In the genomic region with DNA sequence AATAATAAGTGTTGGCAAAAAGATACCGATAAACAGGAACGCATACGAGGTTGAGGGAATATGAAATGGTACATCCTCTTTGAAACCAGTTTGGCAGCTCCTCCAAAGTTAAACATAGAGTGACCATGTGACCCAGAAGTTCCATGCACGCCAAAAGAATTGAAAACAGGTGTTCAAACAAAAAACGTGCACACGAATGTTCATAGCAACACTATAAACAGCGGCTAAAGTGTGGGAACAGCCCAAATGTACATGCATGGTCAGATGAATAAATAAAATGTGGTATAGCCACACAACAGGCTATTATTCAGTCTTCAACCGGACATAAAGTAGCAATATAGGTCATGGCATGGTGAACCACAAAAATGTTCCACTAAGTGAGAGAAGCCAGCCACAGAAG, we compare ENCODE assay signal across 26 mouse cellular contexts.
DNase-seq lines count a peak whose midpoint lies in the region; ATAC-seq and TF ChIP-seq lines count a peak whose summit lies in the region.
"Had no signal": no experiment of that assay in that cellular context is flagged by ENCODE, and none has a peak within 500 bp of the region (broad histone marks: within the 10 kb centered on the region; RNA-seq: fewer than 3 reads in every experiment).

No protein-coding gene starts in this region.

- no peaks in the 10 kb centered on the region for H3K27me3 ChIP-seq in limb, embryonic 14.5 days (ENCODE audit: control insufficient read depth, insufficient read depth, low read length)
- H3K27me3 ChIP-seq in limb, embryonic 10.5 days (ENCODE audit: low read depth, poor library complexity, severe bottlenecking), result no peaks in the 10 kb centered on the region
- no peaks in the 10 kb centered on the region for H3K27me3 ChIP-seq in intestine, embryonic 16.5 days (replicated peaks; ENCODE audit: control insufficient read depth, insufficient read depth, low read length)
- H3K27me3 ChIP-seq in stomach, embryonic 16.5 days (ENCODE audit: control insufficient read depth, insufficient read depth, low read length), result no peaks in the 10 kb centered on the region
- H3K27me3 ChIP-seq: limb, embryonic 13.5 days; liver, embryonic 13.5 days; neural tube, embryonic 12.5 days had no signal

- TF ChIP-seq POLR2A in limb, embryonic 14.5 days (IDR thresholded peaks at IDR 0.05; ENCODE audit: borderline replicate concordance, extremely low read depth, insufficient read depth, insufficient read length), result no peak

- H3K4me1 ChIP-seq in limb, embryonic 14.5 days (ENCODE audit: control insufficient read depth, insufficient read depth, low read length), result 0 out of 2 replicates have a peak, but pooled peaks cover 2% of the 10 kb centered on the region
- peaks cover 10% of the 10 kb centered on the region for H3K4me1 ChIP-seq in limb, embryonic 10.5 days
- H3K4me1 ChIP-seq in intestine, embryonic 16.5 days (ENCODE audit: control insufficient read depth, insufficient read depth, low read length), result peaks cover 9% of the 10 kb centered on the region; the same call in 1 of the 2 replicates
- no peaks in the 10 kb centered on the region; the same call in 1 of the 2 replicates for H3K4me1 ChIP-seq in stomach, embryonic 16.5 days (ENCODE audit: control insufficient read depth, insufficient read depth, low read length)

- H3K36me3 ChIP-seq in limb, embryonic 14.5 days (ENCODE audit: control insufficient read depth, insufficient read depth, low read length), result no peaks in the 10 kb centered on the region
- H3K36me3 ChIP-seq in limb, embryonic 10.5 days, result no peaks in the 10 kb centered on the region
- no peaks in the 10 kb centered on the region for H3K36me3 ChIP-seq in intestine, embryonic 16.5 days (ENCODE audit: control insufficient read depth, insufficient read depth, low read length)
- H3K36me3 ChIP-seq in stomach, embryonic 16.5 days (ENCODE audit: control insufficient read depth, insufficient read depth, low read length), result no peaks in the 10 kb centered on the region
- H3K36me3 ChIP-seq: hindbrain, embryonic 10.5 days; limb, embryonic 13.5 days; liver, embryonic 13.5 days; neural tube, embryonic 12.5 days had no signal

- H3K9ac ChIP-seq in limb, embryonic 14.5 days (ENCODE audit: low read depth, low read length, severe bottlenecking), result no peak overlapping the region
- no peak overlapping the region for H3K9ac ChIP-seq in intestine, embryonic 16.5 days (ENCODE audit: low read depth, low read length)
- H3K9ac ChIP-seq in stomach, embryonic 16.5 days (ENCODE audit: low read length), result no peak overlapping the region
- H3K9ac ChIP-seq: limb, embryonic 13.5 days; liver, embryonic 13.5 days; neural tube, embryonic 12.5 days had no signal

- peak; percentile 7 for DNase-seq in limb, embryonic 14.5 days (ENCODE audit: low spot score)
- DNase-seq in limb, embryonic 10.5 days (ENCODE audit: low spot score), result no peak
- peak; percentile 75 for DNase-seq in 3T3-L1 (ENCODE audit: low read depth, low spot score)
- DNase-seq in spleen, postnatal 10 days (ENCODE audit: low spot score in 2 of 2), result no peak
- no peak for DNase-seq in adrenal gland, adult 18-20 months (ENCODE audit: low spot score in 2 of 2)
- DNase-seq: adrenal gland, postnatal 14 days; cerebellum, adult 2 months; cerebellum, postnatal 36 days; embryo, embryonic 11 days; gastrocnemius, adult 2 months; kidney, adult 11 months; kidney, postnatal 4 days; liver, embryonic 13.5 days; midbrain, embryonic 14.5 days; retina, postnatal 1 day; right cerebral cortex, postnatal 25 days; spleen, adult 18-20 months; thymus, adult 2 months; thymus, postnatal 4 days had no signal

- no peak overlapping the region for H3K27ac ChIP-seq in limb, embryonic 14.5 days (replicated peaks; ENCODE audit: low read depth, low read length)
- no peak overlapping the region for H3K27ac ChIP-seq in limb, embryonic 10.5 days
- no peak overlapping the region for H3K27ac ChIP-seq in intestine, embryonic 16.5 days (ENCODE audit: low read length)
- peak overlapping the region; percentile 65; the same call in 1 of the 2 replicates for H3K27ac ChIP-seq in stomach, embryonic 16.5 days (ENCODE audit: low read length)
- H3K27ac ChIP-seq: gastrocnemius, adult 2 months; hindbrain, embryonic 10.5 days; limb, embryonic 13.5 days; liver, embryonic 13.5 days; neural tube, embryonic 12.5 days had no signal

- 51% methylated on average over 8 of the region's 8 CpGs for WGBS in limb, embryonic 14.5 days
- 85% methylated on average over 8 of the region's 8 CpGs for WGBS in limb, embryonic 10.5 days
- WGBS in intestine, embryonic 16.5 days, result 59% methylated on average over 8 of the region's 8 CpGs
- 54% methylated on average over 8 of the region's 8 CpGs for WGBS in stomach, embryonic 16.5 days

- H3K4me2 ChIP-seq in limb, embryonic 14.5 days (replicated peaks; ENCODE audit: low read depth, low read length, severe bottlenecking), result no peak overlapping the region
- no peak overlapping the region for H3K4me2 ChIP-seq in intestine, embryonic 16.5 days (ENCODE audit: low read depth, low read length)
- H3K4me2 ChIP-seq in stomach, embryonic 16.5 days (ENCODE audit: low read depth, low read length), result no peak overlapping the region
- H3K4me2 ChIP-seq: heart, embryonic 11.5 days; limb, embryonic 13.5 days; liver, embryonic 13.5 days; neural tube, embryonic 12.5 days had no signal

- H3K4me3 ChIP-seq in limb, embryonic 14.5 days (replicated peaks; ENCODE audit: low read length), result no peak overlapping the region
- H3K4me3 ChIP-seq in limb, embryonic 10.5 days, result no peak overlapping the region
- no peak overlapping the region for H3K4me3 ChIP-seq in intestine, embryonic 16.5 days (ENCODE audit: low read length)
- no peak overlapping the region for H3K4me3 ChIP-seq in stomach, embryonic 16.5 days (replicated peaks; ENCODE audit: low read length)
- H3K4me3 ChIP-seq: gastrocnemius, adult 2 months; hindbrain, embryonic 10.5 days; limb, embryonic 13.5 days; liver, embryonic 13.5 days; neural tube, embryonic 12.5 days had no signal

- no peak for ATAC-seq in limb, embryonic 14.5 days (ENCODE audit: low FRiP score, low read depth)
- peak; percentile 25; the same call in 1 of the 2 replicates for ATAC-seq in intestine, embryonic 16.5 days
- ATAC-seq in stomach, embryonic 16.5 days (ENCODE audit: insufficient read depth, low FRiP score), result peak; percentile 46; the same call in 1 of the 2 replicates
- ATAC-seq: hindbrain, embryonic 16.5 days had no signal

- H3K9me3 ChIP-seq in limb, embryonic 14.5 days (ENCODE audit: control insufficient read depth, low read length), result no peaks in the 10 kb centered on the region
- H3K9me3 ChIP-seq in limb, embryonic 10.5 days (replicated peaks), result no peaks in the 10 kb centered on the region
- no peaks in the 10 kb centered on the region for H3K9me3 ChIP-seq in intestine, embryonic 16.5 days (ENCODE audit: control insufficient read depth, low read length)
- no peaks in the 10 kb centered on the region for H3K9me3 ChIP-seq in stomach, embryonic 16.5 days (replicated peaks; ENCODE audit: control insufficient read depth, low read length)
- H3K9me3 ChIP-seq: hindbrain, embryonic 10.5 days; limb, embryonic 13.5 days; liver, embryonic 13.5 days; neural tube, embryonic 12.5 days had no signal

Comparison
In these comparisons a context has a peak if more than half of its experiments do, and no peak if none do; other contexts are left out.
1. DNase-seq: peak in limb, embryonic 14.5 days (single experiment) and 3T3-L1 (single experiment); none in limb, embryonic 10.5 days (single experiment), spleen, postnatal 10 days (0 of 2) and adrenal gland, adult 18-20 months (0 of 2).